Mouse (Mus musculus) heart, embryonic 11.5 days (tissue): ENCODE measurements around the gene Alkbh4. TPM values are rescaled to one million over a fixed set of nuclear protein-coding genes. Genes with fewer than 3 reads are reported as not detected.
"Not testable (repeated sequence)": the region's sequence is repeated elsewhere in the genome, so short reads cannot be mapped to it uniquely, and the experiment has no call there.

Experiments
- ATAC-seq: fragments of 200-750 bp; cut with Nextera tagmentation; replicated peaks from 2 replicates; pipeline ENCODE4 v1.8.0; 2017; ENCODE audit warnings: moderate library complexity; ENCODE audit not compliant: insufficient number of reproducible peaks, low FRiP score, low TSS enrichment
- H3K27ac ChIP-seq: fragments of 300-500 bp; sonication (generic); 2 replicates; pipeline ENCODE4 v1.5.1; 2014; ENCODE audit warnings: mild to moderate bottlenecking, low read depth, low read length
- H3K27me3 ChIP-seq: fragments of 300-500 bp; sonication (generic); 2 replicates; pipeline ENCODE4 v1.6.1; 2014; ENCODE audit warnings: mild to moderate bottlenecking, low read length, mixed read lengths; ENCODE audit not compliant: control insufficient read depth, insufficient read depth
- H3K36me3 ChIP-seq: fragments of 300-500 bp; sonication (generic); 2 replicates; pipeline ENCODE4 v1.6.1; 2014; ENCODE audit warnings: mild to moderate bottlenecking, low read length, moderate library complexity, mixed read lengths; ENCODE audit not compliant: control insufficient read depth, insufficient read depth
- H3K4me1 ChIP-seq: fragments of 300-500 bp; sonication (generic); 2 replicates; pipeline ENCODE4 v1.6.1; 2014; ENCODE audit warnings: low read length; ENCODE audit not compliant: control insufficient read depth, insufficient read depth
- H3K4me2 ChIP-seq: fragments of 300-500 bp; sonication (generic); 2 replicates; pipeline ENCODE4 v1.6.1; 2014; ENCODE audit warnings: mild to moderate bottlenecking, moderate library complexity
- H3K4me3 ChIP-seq: fragments of 300-500 bp; sonication (generic); 2 replicates; pipeline ENCODE4 v1.5.1; 2014; ENCODE audit warnings: low read depth, low read length
- H3K9ac ChIP-seq: fragments of 300-500 bp; sonication (generic); 2 replicates; pipeline ENCODE4 v1.6.1; 2014; ENCODE audit warnings: mild to moderate bottlenecking, low read depth, low read length, moderate library complexity
- H3K9me3 ChIP-seq: fragments of 300-500 bp; sonication (generic); replicated peaks from 2 replicates; pipeline ENCODE4 v1.6.1; 2016; ENCODE audit warnings: low read length; ENCODE audit not compliant: control insufficient read depth
- WGBS: fragments of 180-500 bp; shearing (Covaris S2); extraction: QIAGEN DNeasy Blood & Tissue Kit; methylation state at CpG from one replicate; pipeline ENCODE4 v1.1.7; 2014; ENCODE audit not compliant: insufficient replicate concordance; 5-methylcytosine and 5-hydroxymethylcytosine counted together
- polyA plus RNA-seq: library from polyadenylated mRNA; unstranded; fragments of >200 nt; fragmentation: Nextera tagmentation; extraction: Ambion mirVana; gene quantifications from 2 replicates; pipeline ENCODE4 v1.2.1, GENCODE M21; 2014

Alkbh4 gene
- polyA plus RNA-seq, 1 experiment from 2014 or later: 16.7 TPM

GRCm38 (mm10) chr5:136104511-136104910 lies 31.4 kb upstream of the Alkbh4 start:
- Histone ChIP-seq H3K27ac (no peak overlapping the region), H3K4me1 (no peaks in the 10 kb centered on the region), H3K4me3 (no peak overlapping the region), H3K9me3 (no peaks in the 10 kb centered on the region; the same call in 1 of the 2 replicates), H3K9ac (no peak overlapping the region), H3K27me3 (peaks cover 15% of the 10 kb centered on the region), H3K4me2 (no peak overlapping the region), H3K36me3 (no peaks in the 10 kb centered on the region)
- WGBS: 83% methylated on average over 5 of the region's 5 CpGs
- ATAC-seq: no peak

DNA sequence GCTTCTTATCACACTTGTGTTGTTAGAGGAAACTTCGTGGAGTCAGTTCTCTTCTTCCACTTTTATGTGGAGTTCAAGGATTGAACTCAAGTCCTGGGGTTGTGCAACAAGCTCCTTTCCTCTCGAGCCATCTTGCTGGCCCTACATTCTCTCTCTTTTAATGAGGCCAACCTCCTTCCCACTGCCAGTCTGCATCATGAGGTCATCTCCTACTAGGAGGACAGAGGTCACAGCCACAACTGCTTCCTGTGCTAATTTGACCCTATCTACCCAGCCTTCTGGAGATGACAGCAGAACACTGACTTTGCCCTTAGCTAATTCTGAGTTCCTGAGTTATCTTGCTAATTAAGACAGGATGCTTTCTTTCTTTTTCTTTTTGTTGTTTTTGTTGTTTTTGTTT lies 27.5 kb upstream of the Alkbh4 start:
- WGBS: 46% methylated on average over 2 of the region's 2 CpGs
- Histone ChIP-seq H3K27me3 (0 out of 2 replicates have a peak, but pooled peaks cover 4% of the 10 kb centered on the region), H3K9me3 (no peaks in the 10 kb centered on the region; the same call in 1 of the 2 replicates), H3K4me1 (no peaks in the 10 kb centered on the region), H3K4me3 (no peak overlapping the region), H3K9ac (no peak overlapping the region), H3K27ac (no peak overlapping the region), H3K4me2 (no peak overlapping the region), H3K36me3 (no peaks in the 10 kb centered on the region)
- no peak for ATAC-seq

- no peak overlapping the region for H3K27ac ChIP-seq
- no peaks in the 10 kb centered on the region for H3K4me1 ChIP-seq
- no peak overlapping the region for H3K9ac ChIP-seq
- WGBS: 59% methylated on average over 3 of the region's 3 CpGs
- no peaks in the 10 kb centered on the region; the same call in 1 of the 2 replicates for H3K9me3 ChIP-seq
- no peak for ATAC-seq
- 0 out of 2 replicates have a peak, but pooled peaks cover 4% of the 10 kb centered on the region for H3K27me3 ChIP-seq
- H3K4me3 ChIP-seq: no peak overlapping the region
- no peak overlapping the region for H3K4me2 ChIP-seq
- H3K36me3 ChIP-seq: no peaks in the 10 kb centered on the region
These were observed 26.9 kb upstream of the Alkbh4 start for GRCm38 (mm10) chr5:136109042-136109441.

DNA sequence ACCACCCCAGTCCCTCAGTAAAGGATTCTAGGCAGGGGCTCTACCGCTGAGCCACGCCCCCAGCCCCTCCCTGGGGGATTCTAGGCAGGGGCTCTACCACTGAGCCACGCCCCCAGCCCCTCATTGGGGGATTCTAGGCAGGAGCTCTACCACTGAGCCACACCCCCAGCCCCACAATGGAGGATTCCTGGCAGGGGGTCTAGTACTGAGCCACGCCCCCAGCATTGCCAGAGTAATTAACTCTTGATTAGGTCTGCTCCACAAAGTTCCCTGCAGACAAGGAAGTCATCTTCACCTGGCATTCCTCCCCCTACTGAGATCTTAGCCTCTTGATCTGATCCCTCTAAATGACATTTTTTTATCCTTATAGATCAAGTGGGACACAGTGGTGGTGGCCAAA lies 22.4 kb upstream of the Alkbh4 start:
- not testable (repeated sequence) for H3K27ac ChIP-seq, H3K9me3 ChIP-seq, H3K27me3 ChIP-seq, H3K4me3 ChIP-seq, H3K9ac ChIP-seq, H3K36me3 ChIP-seq, H3K4me2 ChIP-seq, ATAC-seq
- 35% methylated on average over 4 of the region's 4 CpGs for WGBS
- peaks cover 13% of the 10 kb centered on the region for H3K4me1 ChIP-seq

GRCm38 (mm10) chr5:136115891-136116783 lies 19.8 kb upstream of the Alkbh4 start, which contains the start of gene Polr2j:
Gene Polr2j (plus strand): TSS chr5:136116631.
- WGBS: 2% methylated on average over 42 of the region's 42 CpGs
- peaks cover 13% of the 10 kb centered on the region for H3K4me1 ChIP-seq
- H3K4me3 ChIP-seq: peak within 1 kb of the TSS; percentile 94
- peak within 1 kb of the TSS; percentile 94 for H3K4me2 ChIP-seq
- peaks cover 5% of the 10 kb centered on the region; the same call in 1 of the 2 replicates for H3K36me3 ChIP-seq
- H3K27me3 ChIP-seq: no peaks in the 10 kb centered on the region
- no peaks in the 10 kb centered on the region for H3K9me3 ChIP-seq
- ATAC-seq: peak; percentile 90
- H3K27ac ChIP-seq: 0 out of 2 replicates have a peak within 1 kb of the TSS, but pooled peaks have one; percentile 54
- peak within 1 kb of the TSS; percentile 91 for H3K9ac ChIP-seq

DNA sequence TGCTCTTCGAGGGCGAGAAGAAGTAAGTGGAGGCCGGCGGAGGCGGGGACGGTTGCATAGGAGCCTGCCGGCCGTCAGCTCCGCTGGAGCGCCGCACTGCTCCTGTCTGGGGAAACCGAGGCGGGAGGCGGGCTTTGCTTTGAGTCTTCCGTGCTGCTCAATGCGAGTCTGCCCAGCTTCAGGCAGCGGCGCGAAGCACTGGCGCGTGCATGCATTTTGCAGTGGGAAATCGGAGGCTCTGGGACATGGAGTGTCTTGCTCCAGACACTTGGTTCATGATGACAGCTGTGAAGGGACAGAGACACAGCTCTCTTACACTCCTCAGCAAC lies 19.2 kb upstream of the Alkbh4 start:
- ATAC-seq: peak; percentile 29; the same call in 1 of the 2 replicates

GRCm38 (mm10) chr5:136122165-136122564 lies 13.8 kb upstream of the Alkbh4 start:
- Histone ChIP-seq H3K27me3 (no peaks in the 10 kb centered on the region), H3K27ac (no peak overlapping the region), H3K4me3 (no peak overlapping the region), H3K9ac (no peak overlapping the region), H3K9me3 (no peaks in the 10 kb centered on the region), H3K4me1 (peaks cover 6% of the 10 kb centered on the region), H3K36me3 (peaks cover 27% of the 10 kb centered on the region), H3K4me2 (no peak overlapping the region)
- no peak for ATAC-seq
- WGBS: 87% methylated on average over 10 of the region's 10 CpGs

More for the DNA sequence above, 19.2 kb upstream of the Alkbh4 start:
- H3K4me1 ChIP-seq: peaks cover 13% of the 10 kb centered on the region
- 0 out of 2 replicates have a peak overlapping the region, but pooled peaks have one; percentile 54 for H3K27ac ChIP-seq
- H3K36me3 ChIP-seq: peaks cover 5% of the 10 kb centered on the region; the same call in 1 of the 2 replicates
- H3K27me3 ChIP-seq: no peaks in the 10 kb centered on the region
- peak overlapping the region; percentile 94 for H3K4me2 ChIP-seq
- peak overlapping the region; percentile 91 for H3K9ac ChIP-seq
- no peaks in the 10 kb centered on the region for H3K9me3 ChIP-seq
- WGBS: 1% methylated on average over 22 of the region's 22 CpGs
- peak overlapping the region; percentile 94 for H3K4me3 ChIP-seq

DNA sequence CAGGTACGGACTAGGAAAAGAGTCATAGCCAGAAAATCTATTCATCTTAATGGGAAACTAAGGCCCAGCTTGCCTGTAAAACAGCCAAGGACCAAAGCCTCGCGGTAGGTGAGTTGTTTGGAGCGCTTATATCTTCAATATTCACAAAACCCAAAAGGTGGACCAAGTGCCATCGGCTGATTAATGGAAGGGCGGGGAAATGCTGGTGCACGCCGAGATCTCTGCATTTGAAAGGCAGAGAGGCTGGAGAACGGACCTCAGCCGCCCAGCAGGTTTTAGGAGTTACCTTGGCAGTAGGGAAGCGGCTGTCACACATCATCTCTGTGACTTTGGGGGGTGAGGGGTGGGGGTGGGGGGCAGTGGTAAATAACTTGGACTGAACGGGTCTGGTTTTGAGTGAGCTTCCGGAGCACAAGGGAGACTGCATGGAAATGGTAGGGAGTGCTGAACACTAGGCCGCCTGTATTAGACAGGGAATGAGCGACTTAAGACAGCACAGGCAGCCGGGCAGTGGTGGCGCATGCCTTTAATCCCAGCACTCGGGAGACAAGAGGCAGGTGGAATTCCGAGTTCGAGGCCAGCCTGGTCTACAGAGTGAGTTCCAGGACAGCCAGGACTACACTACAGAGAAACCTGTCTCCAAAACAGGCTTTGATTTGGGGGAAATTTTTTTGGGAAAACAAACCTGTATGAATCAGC lies 495 bp downstream of the Alkbh4 start:
- Histone ChIP-seq H3K4me3 (peak overlapping the region; percentile 86), H3K4me1 (peaks cover 7% of the 10 kb centered on the region), H3K4me2 (peak overlapping the region; percentile 80), H3K36me3 (peaks cover 19% of the 10 kb centered on the region), H3K27ac (peak overlapping the region; percentile 66), H3K27me3 (no peaks in the 10 kb centered on the region), H3K9me3 (no peaks in the 10 kb centered on the region), H3K9ac (peak overlapping the region; percentile 84)
- 7% methylated on average over 20 of the region's 20 CpGs for WGBS
- ATAC-seq: no peak
